Mouse (Mus musculus): ENCODE results near the gene Dnajc11. TPM values are rescaled to one million over a fixed set of nuclear protein-coding genes. Genes with fewer than 3 reads are reported as not detected.

The Dnajc11 gene
- polyA plus RNA-seq, 1 experiment from 2014 or later = 23.0 TPM

DNA sequence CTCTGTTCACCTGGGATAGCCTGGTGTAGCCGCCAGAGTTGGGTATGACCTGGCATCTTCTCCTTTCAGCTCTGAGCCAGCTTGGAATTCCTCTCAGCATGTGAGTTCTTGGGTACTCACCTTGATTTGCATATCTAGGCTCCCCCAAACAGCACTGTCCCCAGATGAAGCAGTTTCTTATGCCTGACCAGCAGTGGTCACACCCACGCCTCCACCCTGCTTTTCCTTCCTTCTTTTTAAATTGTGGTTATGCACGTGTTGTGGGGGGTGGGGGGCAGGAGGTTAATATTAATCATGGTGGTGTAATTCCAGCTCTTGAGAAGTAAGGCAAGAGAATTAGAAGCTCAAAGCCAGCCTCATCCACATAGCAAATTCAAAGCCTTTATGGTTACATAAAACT lies 29.3 kb downstream of the Dnajc11 start:
- 76% methylated on average over 3 of the region's 3 CpGs for WGBS
- peaks cover 14% of the 10 kb centered on the region; the same call in 1 of the 2 replicates for H3K36me3 ChIP-seq (ENCODE audit: insufficient read depth, low read length)
- H3K27ac ChIP-seq (ENCODE audit: low read length) = no peak overlapping the region
- DNase-seq (ENCODE audit: low spot score) (no peak), ATAC-seq (no peak)
- H3K4me1 ChIP-seq (ENCODE audit: insufficient read depth, low read depth, low read length) = no peaks in the 10 kb centered on the region
- TF ChIP-seq CTCF (IDR thresholded peaks at IDR 0.05) (no peak), EP300 (IDR thresholded peaks at IDR 0.05) (no peak)
- no peaks in the 10 kb centered on the region for H3K9me3 ChIP-seq (ENCODE audit: low read length)
- no peak overlapping the region for H3K9ac ChIP-seq (replicated peaks; ENCODE audit: low read depth)
- H3K4me2 ChIP-seq (replicated peaks; ENCODE audit: low read depth, low read length) = no peak overlapping the region
- H3K4me3 ChIP-seq (ENCODE audit: low read depth, low read length) = no peak overlapping the region
- H3K27me3 ChIP-seq (replicated peaks; ENCODE audit: insufficient read depth, low read length) = no peaks in the 10 kb centered on the region

DNA sequence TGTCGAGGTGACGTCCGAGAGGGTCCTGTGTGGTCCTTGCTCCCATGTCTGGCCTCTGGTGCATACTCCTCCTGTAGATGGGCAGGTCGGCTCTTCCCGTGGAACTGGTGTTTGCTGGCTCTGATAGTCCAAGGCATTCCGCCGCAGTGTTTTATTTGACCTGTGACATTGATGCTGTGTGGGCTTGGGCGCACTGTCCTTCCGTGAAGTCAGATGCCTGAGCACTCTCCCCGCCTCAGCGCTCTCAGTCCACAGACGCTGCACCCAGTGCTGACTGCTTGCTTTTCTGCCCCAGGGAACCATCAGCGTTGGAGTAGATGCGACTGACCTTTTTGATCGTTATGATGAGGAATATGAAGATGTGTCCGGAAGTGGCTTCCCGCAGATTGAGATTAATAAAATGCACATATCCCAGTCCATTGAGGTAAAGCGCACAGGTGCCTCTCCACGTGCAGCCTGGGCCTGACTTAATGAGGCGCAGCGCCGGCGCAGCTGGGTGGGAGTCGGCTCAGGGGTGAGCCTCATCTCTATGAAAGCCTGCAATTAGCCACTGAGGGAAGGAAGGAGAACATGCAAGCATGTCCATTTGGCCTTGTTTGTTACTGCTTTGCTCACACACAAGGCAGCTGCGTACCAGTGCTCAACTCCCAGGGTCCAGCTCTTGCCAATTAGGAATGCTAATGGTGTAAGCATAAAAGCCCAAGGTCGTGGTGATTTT lies 34.9 kb downstream of the Dnajc11 start:
- Histone ChIP-seq H3K4me2 (replicated peaks; ENCODE audit: low read depth, low read length) (no peak overlapping the region), H3K36me3 (ENCODE audit: insufficient read depth, low read length) (peaks cover 22% of the 10 kb centered on the region), H3K27ac (ENCODE audit: low read length) (no peak overlapping the region), H3K9ac (replicated peaks; ENCODE audit: low read depth) (no peak overlapping the region), H3K9me3 (ENCODE audit: low read length) (no peaks in the 10 kb centered on the region), H3K4me3 (ENCODE audit: low read depth, low read length) (no peak overlapping the region), H3K4me1 (ENCODE audit: insufficient read depth, low read depth, low read length) (no peaks in the 10 kb centered on the region), H3K27me3 (replicated peaks; ENCODE audit: insufficient read depth, low read length) (no peaks in the 10 kb centered on the region)
- TF ChIP-seq CTCF (IDR thresholded peaks at IDR 0.05) (no peak), EP300 (IDR thresholded peaks at IDR 0.05) (no peak)
- 93% methylated on average over 26 of the region's 26 CpGs for WGBS
- ATAC-seq (no peak), DNase-seq (ENCODE audit: low spot score) (no peak)

DNA sequence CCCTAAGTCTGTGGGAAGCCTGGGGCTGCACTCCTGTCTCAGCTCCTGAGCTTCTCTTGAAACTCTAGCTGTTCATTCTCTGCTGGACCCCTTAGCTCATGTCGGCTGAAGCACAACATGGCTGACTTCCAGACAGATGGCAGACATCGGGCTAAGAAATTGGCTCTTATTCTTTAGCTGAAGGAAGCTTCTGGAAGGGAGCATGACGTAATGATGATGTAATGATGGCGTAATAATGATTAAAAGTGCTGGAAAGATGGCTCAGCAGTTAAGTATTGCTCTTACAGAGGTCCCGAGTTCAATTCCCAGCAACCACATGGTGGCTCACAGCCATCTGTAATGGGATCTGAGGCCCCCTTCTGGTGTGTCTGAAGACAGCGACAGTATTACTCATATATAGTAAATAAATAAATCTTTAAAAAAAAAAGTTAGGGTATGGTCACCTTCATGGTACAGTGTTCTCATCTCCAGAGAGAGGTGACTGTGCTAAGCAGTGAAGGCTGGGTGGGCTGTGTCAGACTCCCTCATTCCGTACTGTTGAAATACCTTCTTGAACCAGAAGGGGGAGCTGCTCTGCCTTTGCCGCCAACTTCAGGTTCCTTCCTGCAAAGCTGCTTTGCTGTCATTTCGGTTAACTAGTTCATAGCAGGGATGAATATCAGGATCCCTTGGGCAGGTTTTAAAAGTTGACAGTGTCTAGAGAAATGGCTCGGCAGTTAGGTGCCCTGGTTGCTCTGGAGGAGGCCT lies 38.9 kb downstream of the Dnajc11 start:
- peaks cover 12% of the 10 kb centered on the region for H3K36me3 ChIP-seq (ENCODE audit: insufficient read depth, low read length)
- ATAC-seq (no peak), DNase-seq (ENCODE audit: low spot score) (peak; percentile 44)
- WGBS = 63% methylated on average over 10 of the region's 10 CpGs
- H3K9me3 ChIP-seq (ENCODE audit: low read length) = no peaks in the 10 kb centered on the region
- H3K4me2 ChIP-seq (replicated peaks; ENCODE audit: low read depth, low read length) = no peak overlapping the region
- H3K27ac ChIP-seq (ENCODE audit: low read length) = no peak overlapping the region
- H3K4me3 ChIP-seq (ENCODE audit: low read depth, low read length) = no peak overlapping the region
- TF ChIP-seq CTCF (IDR thresholded peaks at IDR 0.05) = peak; percentile 72
- TF ChIP-seq EP300 (IDR thresholded peaks at IDR 0.05) = no peak
- no peak overlapping the region for H3K9ac ChIP-seq (replicated peaks; ENCODE audit: low read depth)
- H3K4me1 ChIP-seq (ENCODE audit: insufficient read depth, low read depth, low read length) = no peaks in the 10 kb centered on the region
- no peaks in the 10 kb centered on the region for H3K27me3 ChIP-seq (replicated peaks; ENCODE audit: insufficient read depth, low read length)

DNA sequence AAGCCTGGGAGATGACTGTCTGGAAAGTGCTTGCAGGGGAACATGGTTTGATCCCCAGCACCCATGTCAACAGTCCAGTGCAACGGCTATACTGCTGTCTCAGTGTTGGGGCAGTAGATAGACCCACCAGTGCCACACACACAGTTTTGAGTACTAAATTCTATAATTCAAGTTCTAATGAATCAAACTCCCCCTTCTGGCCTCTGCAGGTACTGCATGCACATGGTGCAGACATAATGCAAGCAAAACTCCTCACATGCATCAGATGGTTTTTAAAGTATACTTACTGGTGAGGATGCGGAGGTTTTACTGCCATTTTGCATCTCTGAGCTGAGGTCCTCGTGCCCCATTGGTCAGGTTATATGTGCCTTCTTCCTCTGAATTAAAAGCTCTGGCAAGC lies 42.0 kb downstream of the Dnajc11 start:
- no peaks in the 10 kb centered on the region for H3K36me3 ChIP-seq (ENCODE audit: insufficient read depth, low read length)
- H3K4me3 ChIP-seq (ENCODE audit: low read depth, low read length) = no peak overlapping the region
- no peak for DNase-seq (ENCODE audit: low spot score)
- TF ChIP-seq CTCF (IDR thresholded peaks at IDR 0.05) (peak; percentile 65), EP300 (IDR thresholded peaks at IDR 0.05) (no peak)
- no peaks in the 10 kb centered on the region for H3K27me3 ChIP-seq (replicated peaks; ENCODE audit: insufficient read depth, low read length)
- no peak overlapping the region for H3K27ac ChIP-seq (ENCODE audit: low read length)
- H3K9me3 ChIP-seq (ENCODE audit: low read length) = no peaks in the 10 kb centered on the region
- 92% methylated on average over 3 of the region's 3 CpGs for WGBS
- no peak for ATAC-seq
- no peak overlapping the region for H3K9ac ChIP-seq (replicated peaks; ENCODE audit: low read depth)
- no peaks in the 10 kb centered on the region for H3K4me1 ChIP-seq (ENCODE audit: insufficient read depth, low read depth, low read length)
- no peak overlapping the region for H3K4me2 ChIP-seq (replicated peaks; ENCODE audit: low read depth, low read length)

DNA sequence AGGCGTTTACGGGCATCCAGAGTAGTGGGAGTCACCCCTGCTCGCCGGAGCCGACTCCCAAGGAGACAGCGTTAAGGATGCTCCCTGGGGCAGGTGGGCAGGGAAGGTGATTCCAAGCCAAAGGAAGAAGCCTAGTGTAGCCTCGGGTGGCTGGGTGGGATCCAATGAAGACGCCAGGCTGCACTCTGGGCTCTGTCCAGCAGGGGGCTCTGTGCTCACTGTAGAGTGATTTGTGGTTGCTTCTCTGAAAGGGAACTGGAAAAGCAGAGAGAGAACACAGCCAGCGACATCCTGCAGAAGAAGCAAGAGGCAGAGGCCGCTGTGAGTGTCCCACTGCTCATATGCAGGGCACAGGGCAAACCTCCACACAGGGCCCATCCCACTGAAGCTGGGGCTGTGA lies 44.3 kb downstream of the Dnajc11 start:
- no peak overlapping the region for H3K4me2 ChIP-seq (replicated peaks; ENCODE audit: low read depth, low read length)
- no peaks in the 10 kb centered on the region for H3K4me1 ChIP-seq (ENCODE audit: insufficient read depth, low read depth, low read length)
- no peak for ATAC-seq
- 33% methylated on average over 10 of the region's 10 CpGs for WGBS
- H3K4me3 ChIP-seq (ENCODE audit: low read depth, low read length) = no peak overlapping the region
- no peaks in the 10 kb centered on the region for H3K9me3 ChIP-seq (ENCODE audit: low read length)
- no peak overlapping the region for H3K9ac ChIP-seq (replicated peaks; ENCODE audit: low read depth)
- DNase-seq (ENCODE audit: low spot score) = peak; percentile 78
- H3K27ac ChIP-seq (ENCODE audit: low read length) = no peak overlapping the region
- TF ChIP-seq EP300 (IDR thresholded peaks at IDR 0.05) = no peak
- peak; percentile 92 for TF ChIP-seq CTCF (IDR thresholded peaks at IDR 0.05)
- H3K27me3 ChIP-seq (replicated peaks; ENCODE audit: insufficient read depth, low read length) = no peaks in the 10 kb centered on the region
- H3K36me3 ChIP-seq (ENCODE audit: insufficient read depth, low read length) = no peaks in the 10 kb centered on the region

DNA sequence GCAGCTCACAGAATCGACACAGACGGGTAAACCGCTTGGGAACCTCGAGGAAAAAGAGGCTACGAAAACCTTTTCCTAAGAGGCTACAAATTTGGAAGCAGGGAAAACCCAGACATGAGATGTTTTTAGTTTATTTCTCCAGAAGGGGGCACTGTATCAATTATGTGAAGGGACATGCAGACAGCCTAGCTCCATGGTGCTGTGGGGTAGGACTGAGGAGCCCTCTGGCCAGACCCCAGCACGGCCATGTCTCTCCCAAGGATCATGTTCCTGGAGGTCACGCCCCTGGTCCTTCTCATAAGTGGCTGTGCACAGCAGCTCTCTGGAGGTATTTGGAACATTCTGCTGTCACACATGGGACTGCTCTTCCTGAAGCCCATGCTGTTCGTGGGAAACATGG lies 47.2 kb downstream of the Dnajc11 start:
- Histone ChIP-seq H3K9me3 (ENCODE audit: low read length) (no peaks in the 10 kb centered on the region), H3K4me1 (ENCODE audit: insufficient read depth, low read depth, low read length) (no peaks in the 10 kb centered on the region), H3K36me3 (ENCODE audit: insufficient read depth, low read length) (no peaks in the 10 kb centered on the region), H3K4me2 (replicated peaks; ENCODE audit: low read depth, low read length) (no peak overlapping the region), H3K27me3 (replicated peaks; ENCODE audit: insufficient read depth, low read length) (no peaks in the 10 kb centered on the region), H3K9ac (replicated peaks; ENCODE audit: low read depth) (no peak overlapping the region), H3K27ac (ENCODE audit: low read length) (no peak overlapping the region), H3K4me3 (ENCODE audit: low read depth, low read length) (no peak overlapping the region)
- WGBS = 68% methylated on average over 8 of the region's 8 CpGs
- TF ChIP-seq EP300 (IDR thresholded peaks at IDR 0.05) (no peak), CTCF (IDR thresholded peaks at IDR 0.05) (peak; percentile 42)
- no peak for ATAC-seq
- no peak for DNase-seq (ENCODE audit: low spot score)

Data from lung, postnatal 0 days (tissue).